Mouse (Mus musculus): ENCODE data around the gene Elmsan1. TPM values are rescaled to one million over a fixed set of nuclear protein-coding genes. Genes with fewer than 3 reads are reported as not detected.

Gene Elmsan1
- total RNA-seq, 1 experiment from 2014 or later = 18.7 TPM

DNA sequence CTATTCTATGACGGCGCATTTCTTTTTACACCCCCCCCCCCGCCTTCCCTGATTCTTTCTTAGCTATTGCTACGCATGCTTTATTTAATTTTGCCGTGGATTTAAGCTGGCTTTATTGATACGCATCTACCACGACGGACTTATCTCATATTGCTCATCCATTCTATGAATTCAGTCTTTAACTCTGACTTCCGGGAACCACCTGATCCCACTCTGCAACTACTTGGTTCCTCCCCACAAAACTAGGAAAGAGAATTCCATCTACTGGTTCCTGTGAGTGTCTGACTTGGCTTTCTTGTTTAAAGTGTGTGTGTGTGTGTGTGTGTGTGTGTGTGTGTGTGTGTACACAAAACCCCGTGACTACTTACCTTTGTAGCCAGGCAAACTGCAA is 70.1 kb downstream of the Elmsan1 start:
- DNase-seq = no peak

DNA sequence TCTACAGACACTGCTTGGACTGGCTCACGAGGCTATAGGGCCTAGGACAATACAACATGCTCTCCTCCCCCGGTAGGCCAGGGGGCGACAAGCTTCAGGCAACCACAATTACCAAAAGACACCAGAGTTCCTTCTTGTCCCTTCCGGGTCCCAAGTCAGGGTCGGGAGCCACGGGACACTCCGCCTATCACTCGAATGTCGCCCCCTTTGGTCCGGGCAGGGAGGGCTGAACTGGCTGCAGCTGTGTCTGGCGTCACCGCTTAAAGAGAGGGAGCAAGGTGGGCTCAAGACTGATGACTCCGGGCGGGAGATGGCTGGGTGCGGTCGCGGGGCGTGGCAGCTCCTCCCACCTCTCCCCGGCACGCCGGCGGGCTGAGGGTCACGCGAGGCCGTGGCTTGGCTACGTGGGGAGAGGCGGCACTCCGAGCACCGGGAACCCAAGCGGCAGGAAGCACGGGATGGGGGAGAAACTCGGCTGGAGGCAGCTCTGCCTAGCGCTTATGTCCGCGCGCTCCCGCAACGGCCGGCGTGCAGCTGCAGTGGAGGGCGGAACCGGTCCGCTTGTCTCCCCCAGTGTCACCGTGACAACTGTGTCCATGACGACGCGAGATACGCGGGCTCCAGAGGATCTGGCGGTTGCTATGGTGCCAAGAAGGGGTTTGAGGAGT is 70.6 kb downstream of the Elmsan1 start, which contains the start of gene Pnma1:
Pnma1 (minus strand) TSS at position 536 of the 668 bp plus-strand sequence.
- DNase-seq = peak; percentile 86

DNA sequence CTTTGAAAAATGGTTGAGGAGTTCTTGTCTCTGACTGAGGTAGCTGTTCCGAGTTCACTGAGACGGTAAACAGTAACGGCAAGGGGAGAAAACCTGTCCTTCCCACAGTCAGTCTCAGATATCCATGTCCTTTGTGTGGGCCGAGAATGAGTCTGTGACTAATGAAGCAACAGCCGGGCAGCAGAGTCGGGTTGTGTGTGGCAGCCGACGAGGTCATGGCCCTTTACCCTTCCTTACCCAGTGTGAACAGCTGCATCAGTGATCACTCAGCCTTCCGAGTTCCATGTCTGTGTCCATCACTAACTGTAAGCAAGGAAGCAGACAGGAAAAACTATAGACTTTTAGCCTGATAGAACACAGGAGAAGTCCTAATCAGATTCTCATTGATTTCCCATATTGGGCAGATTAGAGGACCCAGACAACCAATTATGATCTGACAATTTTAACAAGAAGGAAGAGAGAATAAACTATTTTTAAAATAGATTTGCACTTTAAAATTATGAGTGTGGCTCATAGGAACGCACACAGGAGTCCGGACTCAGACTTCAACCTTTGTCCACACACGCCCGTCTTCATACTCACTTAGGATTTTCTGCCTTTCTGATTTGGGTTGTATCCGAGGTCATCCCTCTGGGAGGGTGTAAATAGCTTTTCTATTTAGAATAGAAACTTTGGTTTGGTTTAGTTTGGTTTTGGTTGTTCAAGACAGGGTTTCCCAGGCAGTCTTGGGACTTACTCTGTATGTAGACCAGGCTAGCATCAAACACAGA is 76.2 kb downstream of the Elmsan1 start:
- peak; percentile 37 for DNase-seq

DNA sequence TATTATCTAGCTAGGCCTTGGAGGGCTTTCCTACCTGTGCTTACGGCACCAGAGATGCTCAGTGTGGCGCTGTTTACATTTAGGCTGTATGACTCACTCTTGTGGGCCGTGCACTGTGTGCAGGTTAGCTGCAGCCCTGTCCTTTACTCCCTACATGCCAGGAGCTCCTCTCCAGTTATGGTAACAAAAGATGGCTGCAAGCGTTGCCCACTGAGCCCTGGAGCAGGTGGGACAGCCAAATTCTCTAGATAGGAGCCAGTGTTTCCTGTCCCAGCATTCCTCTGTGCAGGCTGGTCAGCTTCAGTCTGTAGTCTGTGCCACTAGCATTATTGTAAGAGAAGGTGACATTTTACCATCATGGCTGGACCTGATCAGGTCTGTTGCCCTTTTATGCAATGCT is 77.4 kb downstream of the Elmsan1 start:
- no peak for DNase-seq

DNA sequence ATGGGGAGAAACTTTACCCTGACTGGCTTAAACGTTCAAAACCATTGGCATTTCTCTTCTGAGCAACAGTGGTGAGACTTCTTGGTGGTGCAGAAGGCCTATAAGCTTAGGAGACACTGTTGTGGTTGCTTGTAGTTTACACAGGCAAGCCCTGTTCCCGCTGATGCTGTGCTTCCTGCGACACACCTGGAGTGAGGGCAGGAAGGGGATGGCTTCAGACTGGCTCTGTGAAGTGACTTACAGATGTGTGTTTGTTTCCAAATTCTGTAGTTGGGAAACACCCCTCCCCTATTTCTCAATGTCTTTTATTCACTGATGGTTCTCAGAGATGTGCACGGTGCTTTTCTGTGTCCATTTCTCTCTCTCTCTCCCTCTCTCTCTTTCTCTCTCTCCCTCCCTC is 78.5 kb downstream of the Elmsan1 start:
- DNase-seq = no peak

DNA sequence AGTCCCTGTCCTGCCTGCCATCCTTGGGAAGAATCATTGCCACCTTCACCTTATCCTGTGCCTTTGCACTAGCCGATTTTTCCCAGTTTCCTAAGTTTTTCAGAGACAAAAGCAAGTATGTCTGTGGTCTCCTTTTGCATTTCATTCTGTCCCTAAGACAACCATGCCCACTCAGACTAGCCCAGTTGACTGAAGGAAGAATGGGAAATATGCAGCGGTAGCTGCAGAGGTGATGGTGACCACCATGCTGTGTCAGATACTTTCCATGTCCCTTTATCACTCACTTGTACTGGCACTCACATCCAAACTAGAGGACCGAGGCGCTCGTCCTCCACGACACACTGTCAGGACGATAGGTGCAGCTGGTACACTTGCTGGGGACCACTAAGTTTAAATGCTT is 81.5 kb downstream of the Elmsan1 start:
- no peak for DNase-seq

DNA sequence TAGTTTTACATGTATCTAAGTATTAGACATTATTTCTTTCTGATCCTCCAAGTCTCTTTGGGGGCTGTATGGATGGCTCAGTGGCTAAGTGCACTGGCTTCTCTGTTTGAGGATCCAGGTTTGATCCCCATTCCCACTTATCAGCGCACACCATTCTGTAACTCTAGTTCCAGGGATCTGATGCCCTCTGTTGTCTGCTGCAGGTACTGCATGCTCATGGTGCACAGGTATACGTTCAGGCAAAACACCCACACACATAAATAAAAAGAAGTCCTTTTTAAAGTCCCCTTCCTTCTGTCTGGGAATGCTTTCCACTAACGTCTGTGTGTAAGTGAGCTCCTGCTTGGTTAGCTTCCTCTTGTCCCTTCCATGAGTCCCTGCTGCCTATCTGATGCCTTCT is 86.4 kb downstream of the Elmsan1 start:
- DNase-seq = peak; percentile 56

DNA sequence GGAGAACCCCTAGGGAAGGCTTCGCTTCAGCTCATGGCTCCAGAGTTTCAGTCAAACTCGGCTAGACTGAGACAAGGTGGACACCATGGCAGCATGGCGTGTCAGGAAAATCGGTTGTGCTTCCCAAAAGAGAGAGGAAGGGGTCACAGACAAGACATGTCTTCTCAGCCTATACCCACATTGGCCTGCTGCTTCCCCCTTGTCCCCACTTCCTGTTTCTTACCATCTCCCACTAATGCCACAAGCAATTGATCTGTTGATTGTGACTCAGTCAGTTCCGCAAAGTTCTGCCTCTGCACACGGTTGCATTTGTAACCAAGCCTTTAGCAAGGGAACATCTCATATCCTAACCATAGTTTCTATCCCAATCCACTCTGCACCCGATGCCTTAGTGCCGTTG is 88.8 kb downstream of the Elmsan1 start:
- no peak for DNase-seq

DNA sequence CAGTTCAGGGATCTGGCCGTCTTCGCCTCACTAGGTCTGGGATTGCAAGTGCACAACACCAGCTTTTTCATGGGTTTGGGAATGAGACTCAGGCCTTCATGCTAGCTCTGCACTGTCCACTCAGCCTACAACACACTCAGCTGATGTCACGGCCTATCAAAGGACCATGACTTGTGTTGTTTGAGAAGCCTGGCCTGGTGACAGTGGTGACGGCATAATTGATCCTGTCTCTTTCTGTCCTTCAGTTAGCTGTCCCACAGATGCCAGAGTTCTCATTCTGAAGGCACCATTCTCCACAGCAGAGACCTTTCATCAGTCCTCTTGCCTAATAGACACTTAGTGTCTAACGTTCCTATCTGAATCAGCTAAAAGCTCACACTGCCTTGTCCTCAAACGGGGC is 90.1 kb downstream of the Elmsan1 start:
- DNase-seq = peak; percentile 30

DNA sequence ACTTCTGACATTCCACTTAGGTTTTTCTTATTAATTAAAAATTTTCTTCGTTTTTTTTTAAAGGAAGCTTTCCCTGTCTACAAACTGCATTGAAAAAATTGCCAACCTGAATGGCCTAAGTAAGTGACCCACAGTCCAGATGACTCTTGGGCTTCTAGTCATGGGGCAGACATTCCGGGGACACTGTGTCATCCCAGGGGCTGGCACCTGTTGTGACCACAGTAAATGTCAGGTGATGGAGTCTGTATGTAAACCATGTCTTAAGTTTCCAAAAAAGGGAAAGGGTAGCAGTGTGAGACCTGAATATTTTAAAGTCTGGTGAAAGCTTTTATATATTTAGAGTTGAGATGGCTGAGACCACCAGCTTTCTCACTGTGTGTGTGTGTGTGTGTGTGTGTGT is 91.8 kb downstream of the Elmsan1 start:
- no peak for DNase-seq

DNA sequence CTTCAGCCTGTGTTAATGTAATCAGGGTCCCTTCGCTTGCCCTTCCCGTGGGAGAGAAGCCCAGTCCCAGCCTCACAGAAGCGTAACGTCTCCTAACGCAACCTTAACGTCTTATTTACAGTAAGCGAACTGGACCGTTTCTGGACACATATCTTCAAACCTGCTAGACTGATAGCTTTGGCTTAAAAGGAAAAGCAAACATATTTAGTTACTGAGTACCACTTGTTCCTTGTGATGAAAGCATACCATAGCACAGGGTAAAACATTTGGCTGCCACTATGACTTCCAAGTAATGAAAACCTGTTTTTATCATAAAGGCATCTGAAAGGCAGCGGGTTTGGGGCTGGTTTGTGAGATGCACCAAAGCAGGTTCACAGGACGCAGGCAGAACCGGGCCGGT is 92.8 kb downstream of the Elmsan1 start:
- DNase-seq = no peak

DNA sequence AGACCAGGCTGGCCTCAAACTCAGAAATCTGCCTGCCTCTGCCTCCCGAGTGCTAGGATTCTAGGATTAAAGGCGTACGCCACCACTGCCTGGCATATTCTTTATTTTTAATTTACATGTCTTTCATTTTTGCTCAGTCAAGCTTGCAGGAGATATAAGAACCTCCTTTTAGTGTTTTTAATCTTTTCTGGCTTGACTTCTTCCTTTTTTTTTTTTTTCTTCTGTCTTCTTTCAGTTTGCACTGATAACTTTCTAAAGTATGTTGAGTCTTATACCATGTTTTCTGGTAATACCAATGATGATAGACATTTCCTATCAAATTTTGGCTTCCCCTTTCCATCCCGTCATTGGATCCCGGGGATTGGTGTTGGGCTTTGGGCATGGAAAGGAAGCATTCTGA is 99.1 kb downstream of the Elmsan1 start:
- DNase-seq = no peak

DNA sequence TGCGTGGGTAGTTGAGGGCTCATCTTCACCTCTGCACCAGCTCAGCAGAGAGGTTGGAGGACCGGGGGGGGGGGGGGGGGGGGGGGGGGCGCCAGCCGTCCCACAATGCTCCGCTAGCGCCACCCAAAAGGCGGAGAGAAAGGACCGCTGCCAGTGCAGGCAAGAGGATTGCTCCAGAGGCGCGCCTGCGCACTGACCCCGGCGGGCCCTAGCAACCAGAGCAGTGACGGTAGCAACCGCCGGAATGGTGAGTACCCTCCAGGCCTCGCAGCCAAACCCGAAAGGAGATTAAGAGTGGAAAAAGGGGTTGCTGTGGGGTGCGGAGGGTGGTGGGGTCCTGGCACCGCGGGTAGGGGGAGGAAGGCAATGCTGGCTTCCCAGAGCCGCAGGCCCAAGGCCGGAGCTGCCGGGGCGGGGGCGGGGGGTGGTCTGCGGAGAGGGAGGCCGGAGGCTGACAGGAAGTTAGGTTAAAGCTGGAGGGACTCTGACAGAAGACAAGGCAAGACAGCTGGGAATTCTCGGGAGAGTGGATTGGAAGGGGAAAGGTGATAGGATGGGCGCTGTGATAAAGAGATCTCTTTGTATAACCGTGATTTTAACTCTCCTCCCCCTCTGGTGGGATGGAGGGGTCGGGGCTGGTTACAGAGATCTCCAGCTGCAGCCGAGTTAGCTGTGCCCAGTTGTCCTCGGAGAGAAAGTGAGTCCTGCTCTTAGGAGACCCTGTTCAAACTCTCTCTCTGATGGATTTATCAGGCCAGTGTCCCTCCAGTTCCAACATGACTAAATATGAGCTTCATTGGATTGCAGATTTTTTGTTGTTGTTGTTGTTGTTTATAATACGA is 104.3 kb downstream of the Elmsan1 start, which contains the start of gene Dnal1:
Dnal1 (plus strand) TSS at position 214 of the 842 bp plus-strand sequence.
- peak; percentile 95 for DNase-seq

DNA sequence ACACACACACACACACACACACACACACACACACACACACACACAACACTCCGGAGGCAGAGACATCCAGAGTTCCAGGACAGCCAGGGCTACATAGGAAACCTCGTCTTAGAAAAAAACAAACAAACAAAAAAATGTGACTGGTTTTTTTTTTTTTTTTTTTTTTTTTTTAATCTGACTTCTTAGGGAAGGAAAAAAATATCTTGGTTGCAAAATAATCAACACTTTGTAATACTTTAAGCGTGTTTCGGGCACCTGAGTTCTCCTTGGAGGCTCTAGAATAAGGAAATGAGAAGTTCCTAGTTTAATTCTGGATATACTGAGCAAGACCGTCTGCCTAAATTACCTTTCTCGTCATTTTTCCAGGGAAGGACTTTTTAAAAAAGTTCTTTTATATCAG is 105.0 kb downstream of the Elmsan1 start:
- no peak for DNase-seq

DNA sequence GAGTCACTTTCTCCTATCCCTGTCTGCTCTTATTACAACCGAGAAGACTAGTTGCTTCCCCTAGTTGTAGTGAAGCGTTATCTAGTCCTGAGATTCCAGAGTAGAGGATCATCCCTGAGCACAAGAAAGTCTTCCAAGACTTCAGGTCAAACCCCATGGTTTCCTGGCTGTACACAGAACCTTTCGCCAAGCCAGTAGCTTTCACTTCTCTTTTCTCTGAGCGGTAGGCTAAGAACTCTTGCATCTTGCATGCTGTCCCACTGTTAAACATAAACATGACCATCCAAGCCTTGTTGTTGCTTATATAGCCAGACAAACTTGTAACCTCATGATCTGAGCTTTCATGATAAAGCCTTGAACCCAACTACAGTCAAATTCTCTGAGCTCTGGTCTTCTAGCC is 107.9 kb downstream of the Elmsan1 start:
- DNase-seq = no peak

DNA sequence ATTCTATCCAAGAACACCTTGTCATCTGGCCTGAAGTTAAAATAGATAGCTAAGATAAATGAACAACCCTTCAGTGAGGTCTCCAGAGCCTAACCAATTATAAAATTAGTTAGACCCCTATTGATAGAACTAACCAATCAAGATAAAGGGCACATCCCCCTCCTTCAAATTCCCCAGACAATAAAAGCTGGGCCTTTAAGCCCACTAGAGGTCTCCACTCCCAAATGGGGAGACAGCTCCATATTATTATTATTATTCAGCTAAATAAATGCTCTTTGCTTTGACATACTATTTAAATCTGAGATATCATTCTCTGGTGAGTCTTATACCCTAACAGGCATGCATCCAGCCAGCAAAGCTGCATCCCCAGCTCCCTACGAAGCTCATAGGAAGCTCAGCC is 108.8 kb downstream of the Elmsan1 start:
- no peak for DNase-seq

DNA sequence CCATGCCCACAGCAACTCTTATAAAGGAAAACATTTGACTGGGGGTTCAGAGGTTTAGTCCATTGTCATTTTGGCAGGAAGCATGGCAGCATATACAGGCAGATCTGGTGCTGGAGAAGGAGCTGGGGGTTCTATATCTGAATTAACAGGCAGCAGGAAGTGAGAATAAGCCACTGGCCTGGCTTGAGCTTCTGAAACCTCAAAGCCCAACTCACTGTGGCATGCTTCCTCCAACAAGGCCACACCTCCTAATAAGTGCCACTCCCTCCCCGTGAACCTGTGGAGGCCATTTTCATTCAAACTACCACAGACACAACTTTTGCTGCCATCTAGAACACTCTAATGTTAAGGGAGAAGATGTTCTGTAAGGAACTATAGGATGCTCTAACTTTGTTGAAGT is 111.0 kb downstream of the Elmsan1 start:
- no peak for DNase-seq

DNA sequence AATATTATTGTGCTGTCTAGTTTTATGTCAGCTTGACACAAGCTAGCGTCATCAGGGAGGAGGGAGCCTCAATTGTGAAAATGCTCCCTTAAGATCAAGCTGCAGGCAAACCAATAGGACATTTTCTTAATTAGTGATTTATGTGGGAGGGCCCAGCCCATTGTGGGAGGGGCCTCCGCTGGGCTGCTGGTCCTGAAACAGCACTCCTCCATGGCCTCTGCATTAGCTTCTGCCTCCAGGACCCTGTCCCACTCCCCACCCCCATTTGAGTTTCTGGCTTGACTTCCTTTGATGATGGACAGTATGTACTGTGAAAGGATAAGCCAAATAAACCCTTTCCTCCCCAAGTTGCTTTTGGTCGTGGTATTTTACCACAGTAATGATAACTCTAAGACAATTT is 111.7 kb downstream of the Elmsan1 start:
- no peak for DNase-seq

DNA sequence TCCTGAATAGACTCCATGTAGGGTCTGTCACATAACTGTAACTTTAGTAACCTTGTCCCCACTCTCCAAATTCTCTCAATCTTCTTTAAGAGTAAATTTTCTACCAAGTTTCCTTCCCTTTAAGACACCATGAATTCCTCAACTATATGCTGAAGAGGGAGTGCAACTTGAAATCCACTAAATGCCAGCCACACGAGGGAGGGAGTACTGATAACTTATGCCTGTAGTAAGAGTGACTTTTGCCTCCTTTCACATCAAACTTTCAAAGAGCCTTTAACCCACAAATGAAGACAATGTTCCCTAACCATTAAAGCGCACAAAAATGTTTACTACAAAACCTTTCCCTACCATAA is 117.2 kb downstream of the Elmsan1 start:
- DNase-seq = no peak

DNA sequence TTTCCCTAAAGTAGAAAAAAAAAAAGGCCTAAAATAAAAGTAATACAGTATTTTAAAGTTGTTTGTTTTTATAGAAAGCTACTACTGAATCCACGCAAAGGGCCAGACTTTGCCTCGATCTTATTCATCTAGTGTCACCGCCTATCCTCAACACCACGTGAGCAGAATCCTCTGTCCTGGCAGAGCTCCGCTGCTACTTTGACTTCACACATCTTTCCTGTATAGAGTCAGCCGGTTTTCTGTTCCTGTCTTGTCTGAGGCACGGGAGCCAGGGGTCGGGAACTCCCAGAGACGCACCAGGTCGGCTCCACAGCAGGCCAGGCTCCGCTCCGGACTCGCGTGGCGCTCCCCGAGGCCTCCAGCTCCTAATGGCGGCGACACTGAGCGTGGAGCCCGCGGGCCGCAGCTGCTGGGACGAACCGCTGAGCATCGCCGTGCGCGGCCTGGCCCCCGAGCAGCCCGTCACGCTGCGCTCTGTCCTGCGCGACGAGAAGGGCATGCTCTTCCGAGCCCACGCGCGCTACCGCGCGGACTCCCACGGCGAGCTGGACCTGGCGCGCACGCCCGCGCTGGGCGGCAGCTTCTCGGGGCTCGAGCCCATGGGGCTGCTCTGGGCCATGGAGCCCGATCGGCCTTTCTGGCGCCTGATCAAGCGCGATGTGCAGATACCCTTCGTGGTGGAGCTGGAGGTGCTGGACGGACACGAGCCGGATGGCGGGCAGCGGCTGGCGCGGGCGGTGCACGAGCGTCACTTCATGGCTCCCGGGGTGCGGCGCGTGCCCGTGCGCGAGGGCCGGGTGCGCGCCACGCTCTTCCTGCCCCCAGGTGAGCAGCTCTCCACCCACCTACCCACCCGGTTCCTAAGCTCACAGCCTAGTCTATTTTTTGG is 117.8 kb downstream of the Elmsan1 start, which contains the start of gene Acot6:
Acot6 (plus strand) TSS at position 51 of the 889 bp plus-strand sequence.
- peak; percentile 61 for DNase-seq

DNA sequence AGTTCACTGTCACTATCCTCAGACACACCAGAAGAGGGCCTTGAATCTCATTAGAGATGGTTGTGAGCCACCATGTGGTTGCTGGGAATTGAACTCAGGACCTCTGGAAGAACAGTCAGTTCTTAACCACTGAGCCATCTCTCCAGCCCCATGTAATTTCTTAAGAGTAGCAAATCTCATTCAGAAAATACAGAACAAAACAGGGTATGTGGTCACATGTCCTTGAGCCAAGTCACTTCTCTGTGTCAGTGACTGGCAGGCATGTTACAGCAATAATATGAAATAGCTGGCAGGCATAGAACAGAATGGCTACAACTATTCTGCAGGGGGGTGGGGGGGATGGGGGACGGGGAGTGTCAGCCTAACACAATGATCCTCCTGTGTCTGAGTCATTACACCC is 118.6 kb downstream of the Elmsan1 start:
- DNase-seq = peak; percentile 28

DNA sequence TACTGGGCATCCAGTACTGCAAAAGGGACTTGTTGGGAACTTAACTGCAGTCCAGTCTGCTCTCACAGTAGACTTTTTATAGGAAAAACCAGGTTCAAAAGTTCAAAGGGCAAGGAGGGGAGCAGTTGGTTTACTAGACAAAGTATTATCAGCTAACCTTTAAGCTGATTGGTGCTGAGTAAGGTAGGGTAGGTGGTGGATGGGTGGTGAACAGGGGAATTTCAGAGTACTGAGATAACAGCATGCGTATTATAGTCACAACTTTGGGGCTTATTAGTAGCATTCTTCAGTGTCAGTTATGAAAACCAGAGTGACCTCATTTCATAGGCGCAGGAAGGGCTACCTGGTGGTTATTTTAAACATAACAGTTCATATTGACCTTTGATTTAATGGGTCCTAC is 119.1 kb downstream of the Elmsan1 start:
- no peak for DNase-seq
